Mouse (Mus musculus): ENCODE results near the gene Gpr82. TPM values are rescaled to one million over a fixed set of nuclear protein-coding genes. Genes with fewer than 3 reads are reported as not detected.

Gene Gpr82
- 0.38 and 0.54 TPM in 2 replicates for polyA plus RNA-seq (2016; fragmentation: Nextera tagmentation; extraction: Ambion mirVana)

GRCm38 (mm10) chrX:13661063-13661462, at the start of gene Gpr82:
Gene Gpr82, plus strand, starts transcription at chrX:13661363.
- 97% methylated on average over 5 of the region's 5 CpGs for WGBS
- Histone ChIP-seq H3K27ac (no peak within 1 kb of the TSS), H3K36me3 (no peaks in the 10 kb centered on the region), H3K4me1 (no peaks in the 10 kb centered on the region), H3K4me3 (no peak within 1 kb of the TSS), H3K9me3 (replicated peaks) (no peaks in the 10 kb centered on the region), H3K27me3 (ENCODE audit: low read depth, poor library complexity, severe bottlenecking) (peaks cover 4% of the 10 kb centered on the region; the same call in 1 of the 2 replicates)
- DNase-seq (ENCODE audit: low spot score), result no peak

GRCm38 (mm10) chrX:13612115-13612514, 49.0 kb upstream of the Gpr82 start:
- Histone ChIP-seq H3K27me3 (ENCODE audit: low read depth, poor library complexity, severe bottlenecking) (peaks cover 8% of the 10 kb centered on the region; the same call in 1 of the 2 replicates), H3K4me3 (no peak overlapping the region), H3K4me1 (no peaks in the 10 kb centered on the region), H3K9me3 (replicated peaks) (no peaks in the 10 kb centered on the region), H3K36me3 (peaks cover 3% of the 10 kb centered on the region; the same call in 1 of the 2 replicates), H3K27ac (no peak overlapping the region)
- WGBS, result 84% methylated on average over 2 of the region's 2 CpGs
- DNase-seq (ENCODE audit: low spot score), result no peak

GRCm38 (mm10) chrX:13616726-13617125, 44.4 kb upstream of the Gpr82 start:
- H3K4me1 ChIP-seq, result no peaks in the 10 kb centered on the region
- DNase-seq (ENCODE audit: low spot score), result no peak
- WGBS, result 71% methylated on average over 1 of the region's 1 CpGs
- H3K36me3 ChIP-seq, result peaks cover 3% of the 10 kb centered on the region; the same call in 1 of the 2 replicates
- H3K27me3 ChIP-seq (ENCODE audit: low read depth, poor library complexity, severe bottlenecking), result peaks cover 27% of the 10 kb centered on the region
- H3K9me3 ChIP-seq (replicated peaks), result no peaks in the 10 kb centered on the region
- no peak overlapping the region for H3K27ac ChIP-seq
- H3K4me3 ChIP-seq, result no peak overlapping the region

GRCm38 (mm10) chrX:13617294-13617693, 43.9 kb upstream of the Gpr82 start:
- Histone ChIP-seq H3K4me3 (no peak overlapping the region), H3K9me3 (replicated peaks) (no peaks in the 10 kb centered on the region), H3K27me3 (ENCODE audit: low read depth, poor library complexity, severe bottlenecking) (peaks cover 27% of the 10 kb centered on the region), H3K4me1 (no peaks in the 10 kb centered on the region), H3K36me3 (peaks cover 3% of the 10 kb centered on the region; the same call in 1 of the 2 replicates), H3K27ac (no peak overlapping the region)
- 88% methylated on average over 1 of the region's 1 CpGs for WGBS
- no peak for DNase-seq (ENCODE audit: low spot score)

- no peak for DNase-seq (ENCODE audit: low spot score)
- no peaks in the 10 kb centered on the region for H3K9me3 ChIP-seq (replicated peaks)
- peaks cover 29% of the 10 kb centered on the region for H3K27me3 ChIP-seq (ENCODE audit: low read depth, poor library complexity, severe bottlenecking)
- H3K4me1 ChIP-seq, result no peaks in the 10 kb centered on the region
- no peak overlapping the region for H3K4me3 ChIP-seq
- no peak overlapping the region for H3K27ac ChIP-seq
- peaks cover 3% of the 10 kb centered on the region; the same call in 1 of the 2 replicates for H3K36me3 ChIP-seq
- WGBS, result 84% methylated on average over 4 of the region's 4 CpGs
Measured at GRCm38 (mm10) chrX:13618476-13618875, 42.7 kb upstream of the Gpr82 start.

GRCm38 (mm10) chrX:13621473-13621872, 39.7 kb upstream of the Gpr82 start:
- Histone ChIP-seq H3K4me3 (no peak overlapping the region), H3K36me3 (no peaks in the 10 kb centered on the region), H3K27me3 (ENCODE audit: low read depth, poor library complexity, severe bottlenecking) (peaks cover 28% of the 10 kb centered on the region), H3K9me3 (replicated peaks) (no peaks in the 10 kb centered on the region), H3K4me1 (no peaks in the 10 kb centered on the region), H3K27ac (no peak overlapping the region)
- DNase-seq (ENCODE audit: low spot score), result no peak
- 84% methylated on average over 4 of the region's 4 CpGs for WGBS

GRCm38 (mm10) chrX:13622654-13623053, 38.5 kb upstream of the Gpr82 start:
- Histone ChIP-seq H3K4me3 (no peak overlapping the region), H3K36me3 (no peaks in the 10 kb centered on the region), H3K27ac (no peak overlapping the region), H3K27me3 (ENCODE audit: low read depth, poor library complexity, severe bottlenecking) (peaks cover 21% of the 10 kb centered on the region), H3K9me3 (replicated peaks) (no peaks in the 10 kb centered on the region), H3K4me1 (no peaks in the 10 kb centered on the region)
- no peak for DNase-seq (ENCODE audit: low spot score)
- WGBS, result 75% methylated on average over 5 of the region's 5 CpGs

- 83% methylated on average over 5 of the region's 5 CpGs for WGBS
- Histone ChIP-seq H3K4me3 (no peak within 1 kb of the TSS), H3K4me1 (no peaks in the 10 kb centered on the region), H3K27me3 (ENCODE audit: low read depth, poor library complexity, severe bottlenecking) (0 out of 2 replicates have a peak, but pooled peaks cover 10% of the 10 kb centered on the region), H3K9me3 (replicated peaks) (no peaks in the 10 kb centered on the region), H3K27ac (no peak within 1 kb of the TSS), H3K36me3 (no peaks in the 10 kb centered on the region)
- no peak for DNase-seq (ENCODE audit: low spot score)
Measured at GRCm38 (mm10) chrX:13631599-13632283, 29.4 kb upstream of the Gpr82 start, which contains the start of gene Gpr34. Gene Gpr34, plus strand, starts transcription at chrX:13632089.

GRCm38 (mm10) chrX:13636398-13636797, 24.8 kb upstream of the Gpr82 start:
- Histone ChIP-seq H3K9me3 (replicated peaks) (no peaks in the 10 kb centered on the region), H3K36me3 (no peaks in the 10 kb centered on the region), H3K4me1 (no peaks in the 10 kb centered on the region), H3K27me3 (ENCODE audit: low read depth, poor library complexity, severe bottlenecking) (0 out of 2 replicates have a peak, but pooled peaks cover 3% of the 10 kb centered on the region), H3K4me3 (no peak overlapping the region), H3K27ac (no peak overlapping the region)
- DNase-seq (ENCODE audit: low spot score), result no peak
- 79% methylated on average over 1 of the region's 1 CpGs for WGBS

GRCm38 (mm10) chrX:13638894-13639293, 22.3 kb upstream of the Gpr82 start:
- DNase-seq (ENCODE audit: low spot score), result no peak
- Histone ChIP-seq H3K4me3 (no peak overlapping the region), H3K9me3 (replicated peaks) (no peaks in the 10 kb centered on the region), H3K4me1 (no peaks in the 10 kb centered on the region), H3K27me3 (ENCODE audit: low read depth, poor library complexity, severe bottlenecking) (no peaks in the 10 kb centered on the region), H3K36me3 (no peaks in the 10 kb centered on the region), H3K27ac (no peak overlapping the region)
- 82% methylated on average over 2 of the region's 2 CpGs for WGBS

GRCm38 (mm10) chrX:13651889-13652288, 9.3 kb upstream of the Gpr82 start:
- Histone ChIP-seq H3K4me3 (no peak overlapping the region), H3K27me3 (ENCODE audit: low read depth, poor library complexity, severe bottlenecking) (peaks cover 17% of the 10 kb centered on the region; the same call in 1 of the 2 replicates), H3K36me3 (no peaks in the 10 kb centered on the region), H3K4me1 (no peaks in the 10 kb centered on the region), H3K27ac (no peak overlapping the region), H3K9me3 (replicated peaks) (no peaks in the 10 kb centered on the region)
- no peak for DNase-seq (ENCODE audit: low spot score)
- 88% methylated on average over 2 of the region's 2 CpGs for WGBS

- Histone ChIP-seq H3K27me3 (ENCODE audit: low read depth, poor library complexity, severe bottlenecking) (peaks cover 17% of the 10 kb centered on the region; the same call in 1 of the 2 replicates), H3K36me3 (no peaks in the 10 kb centered on the region), H3K9me3 (replicated peaks) (no peaks in the 10 kb centered on the region), H3K27ac (no peak overlapping the region), H3K4me1 (no peaks in the 10 kb centered on the region), H3K4me3 (no peak overlapping the region)
- no peak for DNase-seq (ENCODE audit: low spot score)
- WGBS, result 86% methylated on average over 1 of the region's 1 CpGs
Measured at GRCm38 (mm10) chrX:13652291-13652690, 8.9 kb upstream of the Gpr82 start.

GRCm38 (mm10) chrX:13655005-13655421, 6.2 kb upstream of the Gpr82 start:
- Histone ChIP-seq H3K9me3 (replicated peaks) (no peaks in the 10 kb centered on the region), H3K27me3 (ENCODE audit: low read depth, poor library complexity, severe bottlenecking) (peaks cover 21% of the 10 kb centered on the region), H3K4me3 (no peak overlapping the region), H3K27ac (no peak overlapping the region), H3K36me3 (no peaks in the 10 kb centered on the region), H3K4me1 (no peaks in the 10 kb centered on the region)
- 94% methylated on average over 3 of the region's 3 CpGs for WGBS
- DNase-seq (ENCODE audit: low spot score), result no peak
